Mouse (Mus musculus) Patski (cell line): ENCODE measurements around the gene Phpt1. TPM values are rescaled to one million over a fixed set of nuclear protein-coding genes. Genes with fewer than 3 reads are reported as not detected.

Experiments
- ATAC-seq: fragments of 100-300 bp; one replicate; pipeline ENCODE4 v1.8.0; 2021
- CTCF ChIA-PET: fragments of 350-600 bp; sonication (Branson Sonifier 250); formaldehyde crosslinking; loops from one replicate; lab custom pipeline; 2022; ENCODE audit warnings: inconsistent platforms; lab: Charles Lee
- POLR2A ChIA-PET: fragments of 350-600 bp; sonication (Branson Sonifier 250); formaldehyde crosslinking; loops from one replicate; lab custom pipeline; 2022; ENCODE audit warnings: antibody characterized with exemption, inconsistent platforms; lab: Charles Lee
- DNase-seq: peaks from one replicate; pipeline ENCODE4 v3.0.0-alpha.2; 2011; ENCODE audit warnings: low read depth, low spot score
- H3K27me3 ChIP-seq: fragments of 371-371 bp; one replicate; pipeline ENCODE4 v1.5.1; 2021
- CTCF ChIP-seq: fragments of 100-300 bp; IDR thresholded peaks from one replicate; pipeline ENCODE4 v1.5.1; 2021
- in situ Hi-C: fragments of 300-500 bp; cut with MboI; formaldehyde crosslinking; loops from 3 replicates; pipeline ENCODE4 v1.11.1; 2018; ENCODE audit warnings: low pct_unique_long_range_greater_than_20kb, mixed read lengths
- polyA plus RNA-seq: library from polyadenylated mRNA; unstranded; gene quantifications from one replicate; pipeline ENCODE4 v1.2.3, GENCODE M21; 2021

Phpt1 gene
- polyA plus RNA-seq, 1 experiment from 2014 or later = 139 TPM

DNA sequence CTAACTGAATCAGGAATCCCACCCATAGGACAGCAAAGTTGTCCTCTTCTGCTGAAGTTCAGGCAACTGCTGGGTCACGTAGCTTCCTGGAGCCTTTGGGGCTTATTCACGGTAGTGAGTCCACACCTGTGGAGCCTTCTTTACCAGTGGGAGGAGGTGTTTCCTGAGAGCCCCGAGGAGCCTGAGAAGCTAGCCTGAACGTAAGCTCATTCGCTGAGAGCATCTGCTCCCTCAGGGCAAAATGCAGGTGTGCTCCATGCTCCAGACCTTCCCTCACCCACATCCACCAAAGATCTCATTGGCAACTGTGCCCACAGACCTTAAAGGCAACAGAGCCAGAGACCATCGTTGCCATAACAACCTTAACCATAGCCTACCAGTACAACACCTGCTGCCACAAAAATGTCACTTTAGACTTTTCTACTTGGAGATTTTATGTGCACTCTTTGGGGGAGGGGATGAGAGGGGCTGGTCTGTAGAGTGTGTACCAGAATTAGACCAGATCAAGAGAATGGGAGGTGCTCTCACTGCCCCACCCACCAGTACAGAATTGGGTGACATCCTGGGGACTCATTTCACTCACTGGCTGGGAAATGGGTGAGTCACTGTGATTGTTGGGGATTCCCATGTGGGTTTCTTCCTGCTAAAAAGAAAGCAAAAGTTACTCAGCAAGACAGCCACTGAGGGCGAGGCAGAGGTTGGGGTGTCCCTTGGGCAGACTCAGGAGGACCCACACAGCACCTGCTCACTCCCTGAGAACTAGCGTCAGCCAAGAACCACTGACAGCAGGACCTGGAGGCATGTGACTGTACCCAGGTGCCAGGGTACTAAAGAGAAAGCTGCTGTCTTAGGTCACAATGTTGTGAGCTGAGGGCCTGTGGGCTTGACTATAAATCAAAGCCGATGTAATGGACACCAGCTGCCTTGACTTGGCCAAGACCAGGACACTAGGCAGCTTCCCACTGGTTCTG, 25.7 kb downstream of the Phpt1 start:
- DNase-seq (peak; percentile 77), ATAC-seq (no peak)
- no peaks in the 10 kb centered on the region for H3K27me3 ChIP-seq
- POLR2A ChIA-PET = interaction anchor here (0.9 kb wide), 1 partner anchor 45 kb away, joined by 3 read pairs; no protein-coding TSS in a partner anchor
- in situ Hi-C loops = no loop called here
- CTCF ChIA-PET = interaction anchor here (1.1 to 5.7 kb wide), 6 partner anchors 9 to 50 kb away, joined by 4 to 35 read pairs (median 4); partner anchors contain the start of gene Edf1
- no peak for TF ChIP-seq CTCF

DNA sequence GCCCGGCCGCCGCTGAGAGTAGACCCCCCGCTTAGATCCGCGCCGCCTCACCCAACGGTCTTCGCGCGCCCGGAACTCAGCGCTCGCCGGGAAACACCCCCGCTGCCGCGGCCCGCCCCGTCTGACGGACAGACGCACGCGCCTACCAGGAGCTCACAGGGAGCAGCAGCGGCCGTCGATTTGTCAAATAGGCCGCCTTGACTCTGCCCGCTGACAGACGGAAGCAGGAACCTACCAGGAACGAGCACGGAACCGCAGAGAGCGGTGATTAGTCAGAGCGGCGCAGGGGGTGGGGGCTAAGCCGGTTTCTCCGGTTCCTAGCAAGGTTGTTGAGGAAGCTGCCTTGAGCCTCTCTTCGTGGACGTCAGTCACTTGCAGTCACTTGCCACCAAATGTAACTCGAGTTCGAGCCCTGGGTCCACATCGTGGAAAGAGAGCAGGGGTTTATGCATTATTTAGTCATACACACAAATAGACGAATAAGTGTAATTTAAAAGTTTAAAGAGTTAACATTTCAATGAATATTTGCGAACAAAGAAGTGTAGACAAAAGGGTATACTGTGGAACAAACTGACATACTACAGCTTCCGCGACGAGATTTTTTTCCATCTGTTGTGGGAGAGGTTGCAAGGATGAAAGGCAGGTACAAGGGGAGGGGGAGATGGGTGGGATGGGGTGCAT, 28.1 kb downstream of the Phpt1 start, which contains the start of gene Traf2:
Gene Traf2 (minus strand): TSS at position 130 of the 681 bp plus-strand sequence.
- DNase-seq = peak; percentile 93
- in situ Hi-C loops = no loop called here
- CTCF ChIA-PET = interaction anchor here (1.1 to 5.7 kb wide), 5 partner anchors 9 to 146 kb away, joined by 3 to 35 read pairs (median 5); partner anchors contain the start of gene Edf1
- TF ChIP-seq CTCF = no peak
- peak; percentile 99 for ATAC-seq
- H3K27me3 ChIP-seq = no peaks in the 10 kb centered on the region
- POLR2A ChIA-PET = interaction anchor here (0.7 to 2.3 kb wide), 4 partner anchors 10 to 45 kb away, joined by 3 to 9 read pairs (median 6); partner anchors contain the start of genes C8g, Edf1 and Fbxw5

DNA sequence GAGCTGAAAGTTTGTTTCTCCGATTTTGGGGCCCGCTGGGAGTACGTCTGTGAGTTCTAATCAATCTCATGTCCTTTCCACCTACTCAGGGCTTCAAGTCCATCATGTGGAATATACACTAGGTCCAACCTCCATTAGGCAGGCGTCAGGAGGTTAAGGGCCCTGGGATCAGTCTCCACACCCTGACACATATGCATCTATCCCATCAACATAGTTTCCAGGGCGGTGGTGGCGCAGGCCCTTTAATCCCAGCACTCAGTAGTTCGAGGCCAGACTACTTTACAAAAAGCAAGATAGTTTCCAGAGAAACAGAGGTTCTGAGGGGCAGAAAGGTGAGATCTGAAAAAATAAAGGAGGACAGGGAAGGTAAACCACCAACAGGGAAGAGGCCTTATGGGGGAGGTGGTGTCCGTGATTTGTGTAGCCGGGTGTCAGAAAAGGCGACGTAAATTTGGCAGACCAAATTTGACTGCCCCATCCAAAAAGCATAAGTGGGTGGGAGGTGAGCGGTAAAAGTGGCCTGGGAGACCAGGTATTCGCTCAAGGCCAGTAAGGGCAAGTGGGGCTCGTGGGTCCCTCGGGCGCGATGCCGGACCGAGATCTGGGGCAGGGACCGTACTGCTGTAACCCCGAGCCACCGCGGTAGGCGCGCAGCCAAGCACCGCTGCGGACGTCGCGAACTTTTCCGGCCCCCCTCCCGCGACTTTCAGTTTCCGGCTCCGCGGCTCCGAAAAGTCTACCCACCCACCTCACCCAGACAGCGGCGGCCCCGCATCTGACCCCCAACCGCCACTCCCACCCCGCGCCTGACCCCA, 28.8 kb downstream of the Phpt1 start:
- DNase-seq (no peak), ATAC-seq (peak; percentile 17)
- H3K27me3 ChIP-seq = no peaks in the 10 kb centered on the region
- POLR2A ChIA-PET = interaction anchor here (1.5 to 2.3 kb wide), 2 partner anchors 8 to 11 kb away, joined by 4 to 9 read pairs; partner anchors contain the start of gene Edf1
- CTCF ChIA-PET = interaction anchor here (1.7 to 5.7 kb wide), 3 partner anchors 12 to 145 kb away, joined by 3 to 35 read pairs (median 9); partner anchors contain the start of gene Edf1
- no peak for TF ChIP-seq CTCF
- in situ Hi-C loops = no loop called here

DNA sequence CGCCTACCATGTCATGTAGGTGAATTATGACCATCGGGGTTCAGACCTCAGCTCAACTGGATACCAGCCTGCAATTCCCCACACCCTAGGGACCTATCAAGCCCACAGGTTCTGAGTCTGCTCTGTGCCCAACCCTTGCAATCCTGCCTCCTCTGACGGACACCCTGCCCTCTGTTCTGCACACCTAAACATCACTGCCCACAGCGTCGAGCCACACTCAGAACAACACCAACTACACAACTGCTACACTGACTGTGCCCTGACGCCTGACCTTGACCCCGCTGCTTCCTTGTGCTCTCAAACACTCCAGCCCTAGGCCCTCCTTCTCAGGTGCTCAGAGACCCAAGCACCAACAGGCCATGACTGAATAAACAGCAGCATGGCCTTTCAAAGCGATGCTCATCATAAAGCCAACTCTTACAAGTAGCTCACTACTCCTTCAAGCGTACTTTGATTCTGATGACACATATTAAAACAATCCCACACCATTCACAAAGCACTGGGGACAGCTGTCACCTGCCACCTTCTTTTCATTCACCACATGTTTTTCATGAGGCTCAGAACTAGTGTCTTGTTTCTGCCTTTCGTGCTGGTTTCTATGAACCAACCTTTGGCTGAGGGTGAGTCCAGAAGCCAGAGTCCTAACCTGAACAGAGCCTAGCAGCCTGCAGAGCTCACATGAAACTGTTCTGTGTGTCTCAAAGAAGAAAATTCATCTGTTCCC, 33.2 kb downstream of the Phpt1 start:
- ChIA-PET CTCF (interaction anchor here (1.1 kb wide), 1 partner anchor 8 kb away, joined by 3 read pairs; no protein-coding TSS in a partner anchor), POLR2A (interaction anchor here (2.4 kb wide), 1 partner anchor 15 kb away, joined by 8 read pairs; the partner anchor contains the start of gene Edf1)
- TF ChIP-seq CTCF = no peak
- ATAC-seq (no peak), DNase-seq (no peak)
- in situ Hi-C loops = no loop called here
- H3K27me3 ChIP-seq = no peaks in the 10 kb centered on the region

DNA sequence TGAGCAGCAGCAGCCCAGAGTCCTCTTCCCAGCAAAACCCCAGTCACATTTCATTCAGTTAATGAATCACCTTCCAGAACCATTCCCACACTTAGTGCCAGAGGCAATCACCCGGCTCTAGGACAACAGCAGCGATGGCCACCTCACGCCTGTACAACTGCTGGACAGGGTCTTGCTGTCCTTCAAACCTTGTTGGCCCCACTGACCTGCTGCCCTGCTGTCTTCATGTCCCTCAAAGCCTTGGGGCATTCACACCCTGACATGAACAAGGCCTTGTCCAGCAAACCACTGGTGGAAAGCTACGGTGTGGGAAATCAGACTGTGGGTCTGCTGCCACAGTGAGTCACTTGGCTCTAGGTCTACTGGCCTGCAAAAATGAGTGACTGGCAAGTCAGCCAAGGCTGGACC, 34.5 kb downstream of the Phpt1 start:
- TF ChIP-seq CTCF = no peak
- ATAC-seq = peak; percentile 66
- no peaks in the 10 kb centered on the region for H3K27me3 ChIP-seq
- DNase-seq = peak; percentile 87
- in situ Hi-C loops = no loop called here
- ChIA-PET CTCF (no interaction called here), POLR2A (interaction anchor here (0.5 to 2.4 kb wide), 4 partner anchors 13 to 42 kb away, joined by 3 to 8 read pairs (median 4); partner anchors contain the start of genes Edf1 and Fbxw5)

DNA sequence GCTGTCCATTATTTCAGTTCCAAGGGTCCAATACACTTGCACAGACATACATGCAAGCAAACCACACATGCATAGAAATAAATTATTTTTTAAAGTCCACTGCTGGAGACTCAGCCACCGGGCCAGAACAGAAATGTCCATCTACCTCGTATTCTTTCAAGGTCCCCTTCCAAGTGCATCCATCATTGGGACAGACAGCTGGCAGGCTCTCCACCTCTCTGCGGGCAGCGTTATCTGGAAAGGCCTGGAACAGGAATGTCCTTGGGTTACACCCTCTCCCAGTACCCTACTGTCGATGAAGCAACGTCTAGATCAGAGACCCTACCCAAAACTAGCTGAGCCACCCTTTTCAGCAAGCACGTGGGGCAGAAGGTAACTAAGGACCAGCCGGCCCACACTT, 38.5 kb downstream of the Phpt1 start:
- ATAC-seq (no peak), DNase-seq (no peak)
- no peaks in the 10 kb centered on the region for H3K27me3 ChIP-seq
- POLR2A ChIA-PET = no interaction called here
- TF ChIP-seq CTCF = no peak
- CTCF ChIA-PET = interaction anchor here (1.0 kb wide), 1 partner anchor 27 kb away, joined by 3 read pairs; no protein-coding TSS in a partner anchor
- in situ Hi-C loops = no loop called here

DNA sequence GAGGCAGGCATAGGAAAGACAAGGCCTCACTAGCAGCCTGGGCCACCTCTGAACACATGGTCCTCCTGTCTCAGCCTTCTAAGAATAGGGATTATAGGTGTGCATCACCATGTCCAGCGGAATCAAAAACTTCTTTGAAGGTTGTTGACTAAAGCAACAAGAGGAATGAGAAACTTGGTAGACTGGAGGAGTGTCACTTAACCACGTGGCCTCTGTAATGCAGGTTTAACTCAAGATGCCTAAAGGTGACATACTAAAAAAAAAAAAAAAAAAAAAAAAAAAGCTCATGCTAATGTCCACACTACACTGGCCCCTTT, 40.2 kb downstream of the Phpt1 start:
- no peak for TF ChIP-seq CTCF
- CTCF ChIA-PET = no interaction called here
- POLR2A ChIA-PET = interaction anchor here (0.7 to 1.2 kb wide), 2 partner anchors 16 to 333 kb away, joined by 3 read pairs; no protein-coding TSS in a partner anchor
- DNase-seq (no peak), ATAC-seq (peak; percentile 22)
- H3K27me3 ChIP-seq = no peaks in the 10 kb centered on the region
- in situ Hi-C loops = no loop called here

DNA sequence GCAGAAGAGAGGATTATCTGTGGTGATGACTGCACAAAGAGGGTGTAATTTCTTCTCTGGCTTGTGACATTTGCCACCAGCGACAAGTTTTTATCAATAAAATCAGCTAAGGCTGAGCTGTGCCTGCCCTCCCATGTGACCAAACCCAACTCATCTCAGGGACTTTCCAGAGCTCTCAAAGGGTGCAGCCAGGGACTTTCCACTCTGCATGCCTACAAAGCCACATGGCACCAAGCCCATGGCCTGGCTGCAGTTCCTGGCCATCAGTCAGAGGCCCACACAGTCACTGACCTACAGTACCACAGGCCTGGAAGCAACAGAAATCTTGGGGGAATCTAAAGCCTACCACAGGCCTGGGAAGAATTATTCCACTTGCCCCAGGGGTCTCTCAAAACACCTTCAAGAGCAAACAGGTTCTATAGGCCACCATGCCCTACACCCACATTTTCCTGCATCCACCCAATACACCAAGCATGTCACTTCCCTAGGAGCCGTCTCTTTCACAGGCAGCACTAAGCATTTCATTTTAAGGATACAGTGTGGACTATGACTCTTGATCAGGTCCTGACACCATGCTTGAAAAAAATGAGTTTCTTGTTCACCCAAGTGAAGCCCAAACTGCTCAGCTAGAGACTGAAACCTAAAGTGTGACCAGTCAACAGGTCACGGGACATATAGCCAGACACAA, 40.7 kb downstream of the Phpt1 start:
- peak; percentile 90 for ATAC-seq
- in situ Hi-C loops = no loop called here
- no peaks in the 10 kb centered on the region for H3K27me3 ChIP-seq
- ChIA-PET CTCF (interaction anchor here (1.0 to 1.7 kb wide), 4 partner anchors 8 to 20 kb away, joined by 3 to 8 read pairs (median 4); no protein-coding TSS in a partner anchor), POLR2A (interaction anchor here (0.7 to 1.2 kb wide), 3 partner anchors 16 to 334 kb away, joined by 3 read pairs; partner anchors contain the start of gene Edf1)
- no peak for TF ChIP-seq CTCF
- peak; percentile 94 for DNase-seq
